Mouse (Mus musculus): ENCODE results near the gene Hemgn. TPM values are rescaled to one million over a fixed set of nuclear protein-coding genes. Genes with fewer than 3 reads are reported as not detected.

Hemgn gene
- polyA plus RNA-seq (2015; fragmentation: Nextera tagmentation; extraction: Ambion mirVana): 0.22 and 0.62 TPM in 2 replicates

GRCm38 (mm10) chr4:46413406-46413805 lies at the start of gene Hemgn:
Gene Hemgn (minus strand): TSS chr4:46413506.
- H3K4me2 ChIP-seq: no peak within 1 kb of the TSS
- no peaks in the 10 kb centered on the region for H3K9me3 ChIP-seq
- no peak within 1 kb of the TSS for H3K4me3 ChIP-seq
- H3K27ac ChIP-seq: no peak within 1 kb of the TSS
- 84% methylated on average over 7 of the region's 7 CpGs for WGBS
- H3K4me1 ChIP-seq (replicated peaks): no peaks in the 10 kb centered on the region
- no peak within 1 kb of the TSS for H3K9ac ChIP-seq
- H3K27me3 ChIP-seq: 0 out of 2 replicates have a peak, but pooled peaks cover 3% of the 10 kb centered on the region
- H3K36me3 ChIP-seq: no peaks in the 10 kb centered on the region
- ATAC-seq (ENCODE audit: low FRiP score): no peak

DNA sequence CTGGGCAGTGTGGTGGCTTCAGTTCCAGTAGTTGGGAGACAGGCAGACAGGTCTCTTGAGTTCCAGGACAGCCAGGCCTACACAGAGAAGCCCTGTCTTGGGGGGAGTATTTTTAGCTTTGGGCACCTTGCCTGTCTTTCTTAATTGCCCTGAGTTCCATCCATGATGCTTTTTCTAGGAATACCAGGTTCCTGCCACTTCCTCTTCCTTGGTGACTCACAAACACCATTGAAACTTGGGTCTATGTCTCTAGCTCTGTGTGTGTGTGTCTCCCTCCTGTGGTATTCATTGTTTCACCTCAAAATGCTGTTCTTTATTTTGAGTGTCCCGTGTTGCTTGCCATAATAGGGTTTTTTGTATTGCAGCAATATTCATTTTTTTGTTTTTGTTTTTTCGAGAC lies 45.1 kb upstream of the Hemgn start:
- ATAC-seq (ENCODE audit: low FRiP score): no peak
- peaks cover 13% of the 10 kb centered on the region for H3K4me1 ChIP-seq (replicated peaks)
- H3K36me3 ChIP-seq: peaks cover 15% of the 10 kb centered on the region
- H3K9ac ChIP-seq: no peak overlapping the region
- no peak overlapping the region for H3K4me3 ChIP-seq
- no peak overlapping the region for H3K27ac ChIP-seq
- no peaks in the 10 kb centered on the region for H3K27me3 ChIP-seq
- no peaks in the 10 kb centered on the region for H3K9me3 ChIP-seq
- 88% methylated on average over 2 of the region's 2 CpGs for WGBS
- no peak overlapping the region for H3K4me2 ChIP-seq

DNA sequence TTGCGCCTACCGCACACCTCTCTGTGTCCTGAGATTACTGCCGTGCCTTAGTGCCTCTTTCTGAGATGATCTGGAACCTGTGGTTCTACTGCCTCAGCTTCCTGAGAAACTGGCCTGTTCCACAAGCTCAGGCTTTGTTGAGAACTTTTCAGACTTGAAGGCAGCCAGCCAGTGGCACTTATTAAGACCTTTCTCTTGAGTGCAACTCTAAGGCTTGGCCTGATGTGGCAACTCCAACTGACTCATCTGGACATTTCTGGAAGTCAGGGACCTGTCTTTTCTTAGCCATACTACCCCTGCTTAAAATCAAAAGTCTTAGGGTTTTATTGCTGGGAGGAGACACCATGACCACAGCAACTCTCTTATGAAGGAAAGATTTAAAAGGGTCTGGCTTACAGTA lies 43.9 kb upstream of the Hemgn start:
- no peaks in the 10 kb centered on the region for H3K9me3 ChIP-seq
- H3K27me3 ChIP-seq: no peaks in the 10 kb centered on the region
- ATAC-seq (ENCODE audit: low FRiP score): no peak
- H3K4me1 ChIP-seq (replicated peaks): peaks cover 24% of the 10 kb centered on the region
- H3K4me3 ChIP-seq: no peak overlapping the region
- 99% methylated on average over 3 of the region's 3 CpGs for WGBS
- peaks cover 5% of the 10 kb centered on the region for H3K36me3 ChIP-seq
- H3K9ac ChIP-seq: no peak overlapping the region
- H3K4me2 ChIP-seq: no peak overlapping the region
- H3K27ac ChIP-seq: no peak overlapping the region

GRCm38 (mm10) chr4:46456762-46457161 lies 43.5 kb upstream of the Hemgn start:
- H3K27ac ChIP-seq: no peak overlapping the region
- H3K27me3 ChIP-seq: no peaks in the 10 kb centered on the region
- peaks cover 5% of the 10 kb centered on the region for H3K36me3 ChIP-seq
- no peaks in the 10 kb centered on the region for H3K9me3 ChIP-seq
- H3K4me1 ChIP-seq (replicated peaks): peaks cover 24% of the 10 kb centered on the region
- H3K9ac ChIP-seq: no peak overlapping the region
- no peak overlapping the region for H3K4me3 ChIP-seq
- H3K4me2 ChIP-seq: no peak overlapping the region
- WGBS: 92% methylated on average over 4 of the region's 4 CpGs
- no peak for ATAC-seq (ENCODE audit: low FRiP score)

DNA sequence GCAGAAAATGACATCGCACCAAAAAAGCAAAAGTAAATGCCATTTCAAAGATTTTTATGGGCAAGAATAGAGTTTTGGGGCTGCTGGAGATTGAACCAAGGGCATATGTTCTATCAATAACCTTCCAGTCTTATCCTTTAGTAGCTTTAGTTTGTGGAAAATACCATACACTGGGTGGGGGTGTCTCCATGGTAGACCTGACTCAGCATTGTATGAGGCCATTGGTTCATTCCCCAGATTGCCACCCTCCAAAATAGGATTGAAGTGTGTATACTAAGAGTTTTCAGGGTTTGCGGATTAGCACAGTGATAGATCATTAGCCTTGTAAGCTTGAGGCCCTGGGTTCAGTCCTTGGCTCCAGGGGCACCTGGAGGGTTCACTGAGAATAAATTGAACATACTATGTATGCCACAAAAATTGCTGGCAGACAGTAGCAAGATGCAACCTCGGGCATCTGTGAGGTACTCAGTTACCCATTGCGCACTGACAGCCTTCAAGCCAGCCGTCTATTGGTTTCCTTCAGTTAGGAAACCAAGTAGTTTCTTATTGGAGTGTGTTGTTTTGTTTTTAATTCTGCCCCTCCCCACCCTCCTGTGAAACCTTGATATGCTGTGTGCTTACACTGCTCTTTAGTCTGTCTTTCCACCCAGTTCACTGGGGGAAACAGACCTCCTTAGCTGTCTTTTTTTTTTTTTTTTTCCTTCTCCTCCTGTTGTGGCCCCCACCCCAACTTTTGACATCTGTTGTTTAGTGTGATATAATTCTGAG lies 41.0 kb upstream of the Hemgn start:
- Histone ChIP-seq H3K27me3 (no peaks in the 10 kb centered on the region), H3K9ac (no peak overlapping the region)

GRCm38 (mm10) chr4:46452855-46453719 lies 39.8 kb upstream of the Hemgn start:
- Histone ChIP-seq H3K27ac (peak overlapping the region; percentile 98; the same call in 1 of the 2 replicates), H3K36me3 (no peaks in the 10 kb centered on the region), H3K4me2 (peak overlapping the region; percentile 89), H3K9ac (peak overlapping the region; percentile 95), H3K9me3 (no peaks in the 10 kb centered on the region), H3K4me1 (replicated peaks) (peaks cover 34% of the 10 kb centered on the region), H3K27me3 (no peaks in the 10 kb centered on the region), H3K4me3 (peak overlapping the region; percentile 90)
- ATAC-seq (ENCODE audit: low FRiP score): no peak
- 35% methylated on average over 13 of the region's 13 CpGs for WGBS

More for the DNA sequence above, 41.0 kb upstream of the Hemgn start:
- peaks cover 29% of the 10 kb centered on the region for H3K4me1 ChIP-seq (replicated peaks)
- H3K27ac ChIP-seq: no peak overlapping the region; the same call in 1 of the 2 replicates
- H3K4me2 ChIP-seq: no peak overlapping the region
- WGBS: 85% methylated on average over 5 of the region's 5 CpGs
- H3K9me3 ChIP-seq: no peaks in the 10 kb centered on the region
- no peak for ATAC-seq (ENCODE audit: low FRiP score)
- H3K4me3 ChIP-seq: no peak overlapping the region
- H3K36me3 ChIP-seq: no peaks in the 10 kb centered on the region

- no peaks in the 10 kb centered on the region for H3K27me3 ChIP-seq
- H3K4me3 ChIP-seq: peak overlapping the region; percentile 90
- H3K9ac ChIP-seq: peak overlapping the region; percentile 95
- ATAC-seq (ENCODE audit: low FRiP score): no peak
- H3K4me1 ChIP-seq (replicated peaks): peaks cover 34% of the 10 kb centered on the region
- peak overlapping the region; percentile 89 for H3K4me2 ChIP-seq
- no peaks in the 10 kb centered on the region for H3K36me3 ChIP-seq
- no peaks in the 10 kb centered on the region for H3K9me3 ChIP-seq
- H3K27ac ChIP-seq: peak overlapping the region; percentile 98
- WGBS: 0% methylated on average over 19 of the region's 19 CpGs
Observed at GRCm38 (mm10) chr4:46452481-46452850, 39.2 kb upstream of the Hemgn start.

- Histone ChIP-seq H3K4me3 (peak overlapping the region; percentile 90), H3K9ac (peak overlapping the region; percentile 95), H3K36me3 (no peaks in the 10 kb centered on the region), H3K27ac (peak overlapping the region; percentile 98), H3K9me3 (no peaks in the 10 kb centered on the region), H3K4me1 (replicated peaks) (peaks cover 34% of the 10 kb centered on the region), H3K27me3 (no peaks in the 10 kb centered on the region), H3K4me2 (peak overlapping the region; percentile 89)
- WGBS: under 1% methylated on average over 86 of the region's 111 CpGs
- peak; percentile 16; the same call in 1 of the 2 replicates for ATAC-seq (ENCODE audit: low FRiP score)
Observed at GRCm38 (mm10) chr4:46451758-46452480, 38.6 kb upstream of the Hemgn start.

DNA sequence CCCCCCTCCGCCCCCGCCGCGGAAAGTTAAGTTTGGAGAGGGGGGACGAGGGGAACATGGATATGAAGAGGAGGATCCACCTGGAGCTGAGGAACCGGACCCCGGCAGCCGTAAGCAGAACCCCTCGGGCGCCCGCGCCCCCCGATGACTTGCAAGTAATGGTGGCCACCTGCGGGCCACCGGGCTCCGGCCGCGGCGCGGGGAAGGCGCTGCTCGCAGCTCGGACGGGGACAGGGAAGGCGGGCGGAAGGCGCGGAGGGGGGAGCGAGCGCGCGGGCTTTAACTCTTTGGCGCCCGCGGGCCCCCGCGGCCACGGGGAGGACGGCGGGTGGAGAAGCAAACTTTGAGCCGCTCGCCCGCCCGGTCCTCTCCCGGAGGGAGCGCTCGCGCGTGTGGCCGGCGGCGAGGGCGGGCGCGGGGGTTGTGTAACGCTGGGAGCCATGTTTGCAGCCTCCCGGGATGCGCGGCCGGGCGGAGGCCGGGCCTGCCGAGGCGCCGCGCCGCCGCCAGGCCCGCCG lies 38.0 kb upstream of the Hemgn start:
- WGBS: under 1% methylated on average over 46 of the region's 70 CpGs
- Histone ChIP-seq H3K36me3 (no peaks in the 10 kb centered on the region), H3K27ac (peak overlapping the region; percentile 98), H3K4me2 (peak overlapping the region; percentile 89), H3K4me3 (peak overlapping the region; percentile 90), H3K27me3 (no peaks in the 10 kb centered on the region), H3K4me1 (replicated peaks) (peaks cover 34% of the 10 kb centered on the region), H3K9me3 (no peaks in the 10 kb centered on the region), H3K9ac (peak overlapping the region; percentile 95)
- peak; percentile 57 for ATAC-seq (ENCODE audit: low FRiP score)

- peak within 1 kb of the TSS; percentile 98 for H3K27ac ChIP-seq
- no peaks in the 10 kb centered on the region for H3K9me3 ChIP-seq
- no peaks in the 10 kb centered on the region for H3K27me3 ChIP-seq
- WGBS: under 1% methylated on average over 55 of the region's 66 CpGs
- peak within 1 kb of the TSS; percentile 90 for H3K4me3 ChIP-seq
- peak; percentile 96 for ATAC-seq (ENCODE audit: low FRiP score)
- no peaks in the 10 kb centered on the region for H3K36me3 ChIP-seq
- H3K9ac ChIP-seq: peak within 1 kb of the TSS; percentile 95
- peaks cover 34% of the 10 kb centered on the region for H3K4me1 ChIP-seq (replicated peaks)
- H3K4me2 ChIP-seq: peak within 1 kb of the TSS; percentile 89
Observed at GRCm38 (mm10) chr4:46450519-46451131, 37.3 kb upstream of the Hemgn start, which contains the start of gene Anp32b. Gene Anp32b (plus strand): TSS chr4:46450902.

DNA sequence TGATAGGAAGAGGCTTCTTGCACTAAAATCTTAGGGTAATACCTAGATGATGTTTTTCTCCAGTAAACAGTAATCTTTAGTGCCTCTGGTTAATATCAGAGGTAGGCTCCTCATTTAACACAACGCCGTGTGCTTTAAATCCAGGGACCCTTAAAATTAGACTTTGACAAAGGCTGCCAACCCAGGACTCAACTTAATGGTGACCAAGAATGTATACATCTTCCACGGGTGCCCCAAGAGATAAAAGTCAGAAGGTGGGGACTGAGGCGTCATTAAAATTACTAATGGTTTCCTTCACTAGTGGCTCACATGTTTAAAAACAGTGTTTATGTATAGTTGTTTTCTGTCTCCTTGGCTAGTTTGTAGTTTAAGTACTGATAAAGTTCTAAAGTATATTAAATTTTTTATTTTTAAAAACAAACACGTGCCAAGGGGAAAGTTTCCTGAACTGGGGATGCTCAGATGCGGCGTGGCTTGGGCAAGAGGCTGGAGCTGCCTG lies 36.8 kb upstream of the Hemgn start:
- H3K9me3 ChIP-seq: no peaks in the 10 kb centered on the region
- ATAC-seq (ENCODE audit: low FRiP score): no peak
- H3K4me3 ChIP-seq: peak overlapping the region; percentile 90
- H3K27ac ChIP-seq: peak overlapping the region; percentile 98
- peaks cover 34% of the 10 kb centered on the region for H3K4me1 ChIP-seq (replicated peaks)
- H3K4me2 ChIP-seq: peak overlapping the region; percentile 89
- H3K36me3 ChIP-seq: no peaks in the 10 kb centered on the region
- WGBS: 33% methylated on average over 7 of the region's 7 CpGs
- no peaks in the 10 kb centered on the region for H3K27me3 ChIP-seq
- H3K9ac ChIP-seq: peak overlapping the region; percentile 95

All from hindbrain, embryonic 13.5 days (tissue).